Mouse (Mus musculus) kidney, postnatal 4 days (tissue): ENCODE results near the gene Rbm38.

ENCODE experiments used
- DNase-seq, 2 experiments: peaks; one replicate each; pipeline ENCODE4 v3.0.0; 2021; ENCODE audit warnings: mixed read lengths in 2 of 2

Gene Rbm38

DNA sequence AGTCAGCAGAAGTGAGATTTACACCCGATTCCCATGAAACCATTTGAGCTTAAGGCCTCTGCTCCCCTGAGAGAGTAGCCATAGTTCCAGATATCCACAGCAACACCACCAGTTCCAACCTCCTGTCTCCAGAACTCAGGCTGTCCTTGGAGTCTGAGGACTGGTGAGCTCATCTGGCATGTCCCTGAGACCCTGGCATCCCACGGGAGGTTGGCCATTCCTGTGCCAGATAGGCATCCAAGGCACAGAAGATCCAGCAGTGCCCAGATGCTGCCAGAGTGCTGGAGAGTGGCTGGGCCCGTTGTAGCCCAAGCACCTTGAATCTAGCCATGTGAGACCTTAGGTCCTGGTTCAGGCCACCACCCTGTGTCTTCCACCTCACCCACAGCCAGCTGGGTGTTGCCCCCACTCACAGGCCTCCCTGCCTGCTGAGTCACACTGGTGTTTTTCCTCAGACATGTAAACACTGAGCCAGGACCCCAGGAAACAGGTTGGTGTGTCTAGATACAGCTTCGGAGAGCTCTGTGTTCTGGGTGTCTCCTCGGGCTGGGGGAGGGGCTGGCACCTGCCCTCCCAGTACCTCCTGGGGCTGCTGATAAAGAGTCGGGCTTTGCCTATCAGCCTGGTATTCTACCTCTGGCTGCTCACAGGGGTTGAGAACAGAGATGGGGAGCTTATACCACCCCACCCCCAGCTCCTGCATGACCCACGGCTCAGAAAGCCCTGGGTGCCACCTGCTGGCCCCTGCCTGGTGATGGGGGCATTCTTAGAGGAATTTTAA is 17.7 kb downstream of the Rbm38 start:
- DNase-seq, result no peak

DNA sequence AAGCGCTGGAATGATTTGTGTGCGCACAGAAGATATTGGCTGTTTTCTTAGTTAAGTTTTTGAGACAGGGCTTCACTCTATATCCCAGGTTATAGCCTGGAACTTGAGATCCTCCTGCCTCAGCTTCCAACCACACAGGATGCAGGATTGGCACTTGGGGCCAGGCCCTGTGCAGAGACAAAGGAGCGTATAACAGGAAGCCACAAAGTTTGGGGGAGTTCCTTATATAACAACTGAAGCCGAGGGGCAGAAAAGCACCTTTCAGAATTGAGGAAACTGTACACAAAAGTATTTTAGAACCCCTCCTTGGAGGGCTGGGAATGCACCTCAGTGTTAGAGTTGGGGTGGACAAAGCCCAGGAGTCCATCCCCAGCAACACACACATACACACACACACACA is 18.7 kb downstream of the Rbm38 start:
- DNase-seq, result no peak

DNA sequence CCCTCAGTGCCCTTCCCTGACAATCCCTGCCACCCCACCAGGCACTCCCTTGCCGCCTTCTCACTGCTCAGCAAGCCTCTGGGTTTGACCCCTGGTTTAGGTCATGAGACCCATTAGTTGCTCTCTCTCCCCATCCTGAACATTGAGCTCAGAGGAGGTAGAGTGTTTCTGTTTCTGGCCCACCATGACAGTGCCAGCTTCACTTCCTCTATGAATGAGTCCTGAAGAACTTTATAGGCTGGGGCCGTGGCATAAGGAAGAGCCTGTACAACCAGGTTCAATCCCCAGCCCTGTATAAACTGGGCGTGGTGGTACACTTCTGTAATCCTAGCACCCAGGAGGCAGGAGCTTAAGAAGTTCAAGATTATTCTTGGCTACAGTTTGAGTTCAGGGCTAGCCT is 20.5 kb downstream of the Rbm38 start:
- DNase-seq, result no peak

DNA sequence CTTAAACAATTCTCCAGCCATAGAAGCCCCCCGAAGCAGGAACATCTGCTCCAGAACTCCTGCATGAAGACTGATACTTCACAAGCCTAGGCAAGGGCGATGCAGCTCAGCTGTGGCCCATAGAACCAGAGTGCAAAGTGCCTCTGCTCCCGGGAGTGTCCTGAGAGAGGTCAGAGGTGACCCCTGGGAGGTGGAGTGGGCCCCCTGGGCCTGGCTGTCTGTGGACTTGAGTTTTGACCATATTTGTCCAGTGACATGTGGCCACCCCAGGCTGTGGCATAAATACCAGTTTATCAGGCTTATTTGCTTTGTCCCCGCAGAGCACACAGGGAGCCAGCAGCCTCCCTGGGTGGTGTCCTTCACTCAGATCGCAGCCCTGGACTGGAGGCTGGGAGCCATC is 20.9 kb downstream of the Rbm38 start:
- no peak for DNase-seq

DNA sequence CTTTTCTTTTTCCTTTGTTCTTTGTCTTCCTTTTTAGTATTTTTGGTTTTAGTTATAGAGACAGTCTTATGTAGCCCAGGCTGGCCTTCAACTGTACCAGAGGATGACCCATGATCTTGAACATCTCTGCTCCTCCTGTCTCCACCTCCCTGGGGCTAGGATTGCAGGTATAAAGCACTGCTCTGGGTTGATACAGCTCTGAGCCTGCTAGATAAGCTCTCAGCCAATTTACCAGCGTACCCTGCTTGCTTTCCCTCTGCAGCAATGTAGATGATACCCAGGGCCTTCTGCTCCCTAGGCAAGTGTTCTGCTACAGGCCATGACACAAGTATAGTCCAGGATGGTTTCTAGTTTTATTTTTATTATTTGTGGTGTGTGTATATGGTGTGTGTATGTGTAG is 21.6 kb downstream of the Rbm38 start:
- DNase-seq, result no peak

DNA sequence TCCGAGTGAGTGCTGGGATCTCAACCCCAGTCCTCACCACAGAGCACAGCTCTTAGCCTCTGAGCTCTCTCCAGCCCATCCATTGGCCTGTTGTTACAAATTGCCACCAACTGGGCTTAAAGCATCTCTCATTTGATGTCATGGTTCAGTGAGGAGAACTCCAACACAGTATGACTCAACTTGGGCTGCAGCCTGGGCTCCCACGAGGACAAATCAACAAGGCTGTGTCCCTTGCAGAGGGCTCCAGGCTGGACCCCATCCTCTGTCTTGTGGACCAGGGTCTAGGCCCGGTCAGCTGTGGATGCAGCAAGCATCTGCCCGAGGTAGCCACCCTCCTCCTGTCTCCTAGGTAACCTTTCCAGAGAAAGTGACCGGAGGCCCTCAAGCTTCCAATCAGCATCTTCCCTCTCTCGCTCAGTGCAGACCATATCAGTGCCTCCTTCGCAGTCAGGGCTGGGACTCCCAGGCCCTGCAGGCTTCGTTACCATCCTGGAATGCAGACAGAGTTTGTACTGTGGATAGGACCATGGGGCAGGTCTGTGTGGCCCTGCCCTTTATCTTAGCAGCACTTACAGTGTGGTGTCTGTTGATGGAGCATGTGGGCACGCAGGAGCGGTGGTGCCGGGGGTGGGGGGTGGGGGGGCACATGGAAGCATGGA is 22.3 kb downstream of the Rbm38 start:
- peak in 1 of 2 experiments; percentile 49 for DNase-seq

DNA sequence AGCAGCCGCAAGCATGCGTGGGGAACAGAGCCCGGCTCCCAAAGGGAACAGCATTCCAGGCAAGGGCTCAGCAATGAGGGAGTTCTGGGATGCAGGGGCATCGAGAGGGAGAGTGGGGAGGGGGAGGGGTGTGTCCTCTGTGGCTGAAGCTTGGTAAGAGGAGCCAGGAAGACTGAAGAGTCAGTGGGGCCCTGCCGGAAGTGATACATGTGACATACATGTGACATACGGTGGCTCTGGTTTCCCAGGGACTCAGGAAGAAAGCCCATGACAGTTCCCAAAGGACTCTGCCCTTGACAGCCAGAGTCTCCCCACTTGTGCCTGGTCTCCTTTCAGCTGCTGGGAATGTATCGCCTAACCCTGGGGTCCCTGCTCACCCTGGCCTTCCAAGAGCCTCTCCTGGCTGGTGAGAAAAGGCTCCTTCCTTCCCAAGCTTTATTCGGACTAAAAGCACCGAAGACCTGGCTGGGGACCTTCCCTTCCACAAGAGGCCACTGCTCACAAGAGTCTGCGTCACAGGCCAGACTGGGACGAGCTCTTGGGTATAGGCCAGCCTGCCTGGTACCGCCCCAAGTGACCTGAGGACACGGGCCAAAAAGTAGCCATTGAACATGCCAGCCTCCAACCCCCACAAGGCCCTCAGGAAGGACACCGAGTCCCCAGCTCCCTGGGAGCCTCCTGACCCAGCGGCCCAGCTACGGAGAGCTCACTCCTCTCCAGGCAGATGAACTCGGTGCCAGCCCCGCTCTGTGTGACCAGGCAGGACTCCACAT is 24.1 kb downstream of the Rbm38 start:
- DNase-seq, result no peak

DNA sequence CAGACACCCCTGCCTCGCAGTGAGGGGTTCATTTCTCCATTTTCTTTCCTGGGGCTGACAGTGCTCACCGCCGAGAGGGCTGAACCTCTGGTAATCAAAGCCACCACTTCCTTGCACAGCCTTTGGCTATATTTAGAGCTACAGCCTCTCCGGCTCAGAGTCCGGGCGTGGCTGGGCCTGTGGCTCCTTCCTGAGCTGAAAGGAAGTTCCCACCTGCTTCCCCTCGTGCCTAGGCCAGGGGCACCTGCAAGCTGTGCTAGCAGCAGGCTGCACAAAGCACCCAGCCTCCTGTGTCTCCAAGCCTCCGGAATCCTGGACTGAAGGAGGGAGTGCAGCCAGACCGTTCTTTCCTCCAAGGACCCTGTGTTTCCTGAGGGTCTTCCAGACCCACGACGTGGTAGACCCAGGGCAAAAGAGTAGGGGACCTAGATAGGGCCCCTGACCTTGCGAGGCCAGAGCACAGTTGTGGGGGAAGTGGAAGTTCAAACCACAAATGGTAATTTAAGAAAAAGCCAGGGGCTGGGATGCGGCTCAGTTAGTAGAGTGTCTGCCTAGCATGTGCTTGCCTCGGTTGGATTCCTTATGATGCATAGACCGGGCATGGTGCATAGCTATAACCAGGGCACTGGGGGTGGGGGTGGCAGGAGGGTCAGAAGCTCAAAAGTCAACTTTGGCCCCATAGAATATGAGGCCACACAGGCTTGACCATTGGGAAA is 26.4 kb downstream of the Rbm38 start:
- DNase-seq, result peak; percentile 29 to 39

DNA sequence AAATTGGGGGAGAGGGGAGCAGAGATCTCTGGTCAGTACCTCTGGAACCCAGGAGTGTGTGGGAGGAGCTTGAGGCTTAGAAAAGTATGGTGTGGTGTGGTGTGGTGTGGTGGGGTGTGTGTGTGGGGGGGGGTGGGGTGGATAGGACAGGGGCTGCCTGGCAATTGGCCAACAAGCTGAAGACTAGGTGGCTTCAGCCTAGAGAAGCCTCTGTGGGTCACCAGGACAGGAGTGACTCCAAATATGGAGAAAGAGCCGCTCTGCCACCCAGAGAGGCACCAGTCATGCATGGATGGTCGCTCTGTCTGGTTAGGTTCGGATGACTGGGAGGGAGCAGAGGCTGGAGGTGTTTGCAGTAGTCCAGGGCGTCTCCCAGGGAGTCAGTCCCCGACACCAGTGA is 27.2 kb downstream of the Rbm38 start:
- DNase-seq, result peak; percentile 40 to 61

DNA sequence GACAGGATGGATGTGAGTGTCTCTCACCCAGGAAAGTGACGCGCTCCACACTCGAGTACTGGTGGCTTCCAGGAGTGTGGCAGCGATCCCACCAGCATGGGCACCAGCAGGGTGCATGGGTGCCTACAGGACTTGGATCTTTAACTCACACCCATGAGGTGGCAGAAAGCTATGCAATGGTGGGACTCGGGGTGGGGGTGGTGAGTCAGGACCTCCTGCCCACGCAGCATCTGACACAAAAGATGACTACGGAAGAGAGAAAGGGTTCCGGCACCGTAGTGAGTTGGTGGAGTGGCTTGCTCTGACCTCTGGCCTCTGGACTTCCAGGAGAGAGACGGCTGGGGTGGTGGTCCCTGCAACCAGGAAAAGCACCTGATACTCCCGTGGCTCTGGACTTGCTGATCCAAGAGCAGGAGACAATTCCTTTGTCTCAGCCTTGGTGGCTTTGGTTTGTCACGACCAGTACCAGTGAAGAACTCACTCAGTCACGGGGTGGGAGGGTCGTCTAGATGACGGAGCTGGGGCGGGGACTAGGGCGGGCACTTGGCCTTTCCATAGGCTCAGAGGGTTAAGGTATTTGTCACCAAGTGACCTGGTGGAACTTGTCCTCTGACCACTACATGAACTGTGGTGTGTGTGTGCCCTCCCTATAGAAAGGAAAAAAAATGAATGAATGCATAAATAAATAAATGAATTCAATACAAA is 27.9 kb downstream of the Rbm38 start:
- no peak for DNase-seq

DNA sequence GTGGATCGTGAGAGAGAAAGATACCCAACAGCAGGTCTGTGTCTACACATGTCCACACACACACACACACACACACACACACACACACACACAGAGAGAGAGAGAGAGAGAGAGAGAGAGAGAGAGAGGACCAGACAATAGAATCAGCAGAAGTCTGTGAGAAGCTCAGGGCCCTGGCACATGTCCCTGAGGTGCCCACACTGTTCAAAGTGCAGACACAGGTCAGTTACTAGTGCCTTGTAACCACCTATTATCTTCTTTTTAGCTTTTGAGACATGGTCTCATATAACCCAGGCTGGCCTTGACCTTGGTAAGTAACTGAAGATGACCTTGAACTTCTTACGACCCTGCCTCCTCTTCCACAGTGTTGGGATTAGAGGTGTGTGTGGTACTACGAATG is 28.9 kb downstream of the Rbm38 start:
- DNase-seq, result no peak

DNA sequence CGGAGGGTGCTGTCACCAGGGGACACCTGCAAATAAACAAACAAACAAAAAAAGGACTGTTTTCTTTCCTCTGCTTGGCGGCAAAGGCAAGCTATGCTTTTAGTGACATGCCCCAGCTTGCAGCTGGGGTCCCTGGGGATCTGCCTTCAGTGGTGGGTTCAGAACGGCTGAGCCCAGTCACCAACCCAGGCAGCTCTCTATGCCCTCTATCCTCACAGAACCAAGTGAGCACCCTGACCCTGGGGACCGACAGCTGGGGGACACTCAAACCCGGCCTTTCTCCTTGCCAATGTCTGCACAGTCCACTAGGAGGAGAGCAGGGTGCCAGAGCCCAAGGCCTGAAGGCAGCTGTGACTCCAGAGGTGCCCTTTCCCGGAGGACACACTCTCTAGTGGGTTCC is 29.5 kb downstream of the Rbm38 start:
- no peak for DNase-seq

DNA sequence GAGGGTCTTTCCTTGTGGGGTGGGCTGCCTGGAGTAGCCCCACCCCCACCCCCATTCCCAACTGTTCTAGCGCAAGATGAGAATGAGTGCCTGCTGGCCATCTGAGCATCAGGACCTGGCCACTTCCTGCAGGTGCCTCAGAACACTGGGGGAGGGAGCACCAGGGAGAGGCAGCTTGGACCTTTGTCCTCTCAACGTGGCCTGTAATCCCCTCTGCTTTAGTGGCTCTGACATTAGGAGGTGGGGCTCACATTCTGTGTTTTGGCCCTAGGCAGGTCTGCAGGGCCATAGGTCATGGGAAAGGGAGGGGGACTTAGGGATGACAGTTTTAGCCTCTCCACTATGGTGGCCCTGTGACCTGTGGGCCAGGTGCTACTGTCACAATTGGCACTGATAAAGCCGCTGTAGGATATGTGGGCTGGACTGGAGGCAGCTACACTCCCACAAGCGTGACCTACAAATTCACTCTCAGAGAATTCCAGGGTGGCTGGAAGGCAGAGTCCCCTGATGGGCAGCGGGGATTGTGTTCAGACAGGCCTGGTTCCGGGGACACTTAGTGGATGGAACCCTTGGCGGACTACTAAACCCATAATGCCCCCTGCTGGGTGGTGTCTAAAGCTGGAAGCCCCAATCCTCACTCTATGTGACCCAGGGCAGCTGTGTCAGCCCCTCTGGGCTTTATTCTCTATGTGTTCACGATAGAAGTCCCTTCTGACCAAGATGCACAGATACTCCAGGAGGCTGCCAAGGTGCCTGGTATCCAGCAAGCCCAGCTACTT is 30.5 kb downstream of the Rbm38 start:
- peak in 1 of 2 experiments; percentile 4 for DNase-seq

DNA sequence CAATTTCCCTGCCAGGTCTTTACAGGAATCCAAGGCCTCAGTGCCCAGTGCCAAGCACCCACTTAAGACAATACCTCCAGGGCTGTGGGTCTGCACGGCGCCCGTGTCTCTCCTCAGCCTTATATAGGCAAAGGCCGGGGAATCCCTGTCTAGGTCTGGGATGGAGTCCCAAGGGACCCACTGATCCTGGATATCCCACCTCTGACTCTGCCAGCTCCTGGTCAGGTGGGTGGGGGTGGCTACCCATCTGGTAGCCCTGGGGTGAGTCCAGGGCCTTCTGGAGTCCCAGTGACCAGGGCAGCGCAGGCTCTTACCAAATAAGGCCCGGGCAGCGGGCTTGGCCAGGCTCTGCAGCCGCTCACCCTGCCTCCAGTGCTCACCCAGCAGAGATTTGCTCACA is 32.6 kb downstream of the Rbm38 start:
- DNase-seq, result no peak

DNA sequence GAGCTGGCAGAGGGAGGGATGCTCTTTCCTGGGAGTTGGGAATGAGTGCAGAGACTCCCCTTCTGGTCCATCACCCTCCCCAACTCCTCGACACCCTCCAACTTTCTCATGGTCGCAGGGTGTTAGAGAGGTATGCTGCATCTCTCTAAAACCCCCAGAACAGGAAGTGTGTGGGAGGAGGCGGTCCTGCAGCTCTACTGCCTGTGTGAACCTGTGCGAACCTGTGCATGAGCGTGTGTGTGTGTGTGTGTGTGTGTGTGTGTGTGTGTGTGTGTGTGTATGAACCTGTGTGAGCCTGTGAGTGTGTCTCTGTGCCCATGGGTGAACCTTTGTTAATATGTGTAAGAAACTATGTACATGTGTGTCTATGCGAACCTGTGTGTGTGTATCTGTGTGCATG is 33.5 kb downstream of the Rbm38 start:
- DNase-seq, result peak in 1 of 2 experiments; percentile 0

DNA sequence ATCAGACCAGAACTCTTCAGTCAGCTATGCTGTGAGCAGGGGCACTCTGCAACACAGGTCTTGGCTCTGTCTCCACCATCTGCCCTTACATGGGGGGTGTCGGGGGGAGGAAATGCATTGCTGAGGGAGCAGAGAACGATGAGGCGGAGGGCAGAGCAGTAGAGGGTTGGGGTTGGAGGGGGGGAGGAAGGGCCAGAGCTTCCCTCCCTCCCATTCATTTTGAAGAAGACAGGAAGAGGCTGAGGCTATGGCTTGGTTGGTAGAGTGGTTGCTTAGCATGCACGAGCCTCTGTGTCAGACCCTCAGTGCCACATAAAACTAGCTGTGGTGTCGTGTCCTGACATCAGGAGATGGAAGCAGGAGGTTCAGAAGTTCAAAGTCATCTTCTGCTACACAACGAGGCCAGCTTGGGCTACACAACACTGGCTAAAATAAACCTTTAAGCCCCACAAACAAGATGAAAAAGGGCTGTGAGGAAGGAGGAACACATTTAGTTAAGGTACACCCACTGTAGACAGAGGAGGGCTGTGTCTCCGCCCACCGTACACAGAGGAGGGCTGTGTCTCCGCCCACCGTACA is 36.1 kb downstream of the Rbm38 start:
- peak in 1 of 2 experiments; percentile 0 for DNase-seq

DNA sequence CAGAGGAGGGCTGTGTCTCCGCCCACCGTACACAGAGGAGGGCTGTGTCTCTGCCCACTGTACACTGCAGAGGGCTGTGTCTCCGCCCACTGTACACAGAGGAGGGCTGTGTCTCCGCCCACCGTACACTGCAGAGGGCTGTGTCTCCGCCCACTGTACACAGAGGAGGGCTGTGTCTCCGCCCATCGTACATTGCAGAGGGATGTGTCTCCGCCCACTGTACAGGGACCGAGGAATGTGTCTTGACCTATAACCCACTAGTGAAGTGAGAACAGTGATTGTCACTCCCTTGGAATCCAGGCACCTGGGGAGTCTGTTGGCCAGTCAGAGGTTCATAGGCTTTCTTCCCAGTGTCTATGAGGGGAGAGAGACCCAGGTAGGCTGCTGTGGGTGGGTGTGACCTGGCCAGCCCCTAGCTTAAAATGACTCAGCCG is 36.6 kb downstream of the Rbm38 start:
- peak in 1 of 2 experiments; percentile 3 for DNase-seq

DNA sequence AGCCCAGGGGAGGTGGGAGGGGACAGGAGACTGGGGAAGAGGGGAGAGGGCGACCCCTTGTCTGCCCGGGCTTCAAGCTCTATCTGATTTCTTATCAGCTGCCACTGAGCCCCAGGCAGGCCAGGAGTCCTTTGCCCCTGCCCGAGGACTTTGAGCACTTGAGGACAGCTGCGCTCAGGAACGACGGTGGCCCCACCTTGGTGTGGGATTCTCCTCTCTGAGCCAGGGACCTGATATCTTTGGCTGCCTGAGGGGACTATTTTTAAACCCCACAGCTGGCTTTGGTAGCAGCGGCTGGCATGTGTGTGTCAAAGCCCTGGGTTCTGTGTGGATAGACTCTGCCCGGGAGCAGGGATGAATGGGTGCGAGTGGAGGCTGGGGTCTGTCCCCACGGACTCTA is 37.3 kb downstream of the Rbm38 start:
- DNase-seq, result peak in 1 of 2 experiments; percentile 1

DNA sequence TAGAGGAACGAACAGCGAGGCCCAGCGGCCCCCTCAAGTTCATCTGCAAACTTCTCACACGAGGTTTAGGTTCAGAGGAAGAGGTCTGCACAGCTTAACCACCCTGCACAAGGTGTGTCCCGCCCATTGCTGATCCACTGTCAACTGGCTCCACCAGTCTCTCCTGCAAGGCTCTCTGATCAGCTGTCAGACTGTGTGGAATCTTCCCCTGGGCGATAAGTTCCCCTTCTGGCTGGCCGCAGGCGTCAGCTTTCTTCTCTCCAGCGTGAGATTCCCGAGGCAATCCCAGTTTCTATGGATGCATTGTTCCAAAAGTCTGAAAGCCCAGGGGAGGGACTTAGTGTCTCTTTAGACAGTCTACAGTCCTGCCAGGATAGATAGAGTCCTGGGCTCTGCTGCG is 38.0 kb downstream of the Rbm38 start:
- DNase-seq, result peak in 1 of 2 experiments; percentile 0

DNA sequence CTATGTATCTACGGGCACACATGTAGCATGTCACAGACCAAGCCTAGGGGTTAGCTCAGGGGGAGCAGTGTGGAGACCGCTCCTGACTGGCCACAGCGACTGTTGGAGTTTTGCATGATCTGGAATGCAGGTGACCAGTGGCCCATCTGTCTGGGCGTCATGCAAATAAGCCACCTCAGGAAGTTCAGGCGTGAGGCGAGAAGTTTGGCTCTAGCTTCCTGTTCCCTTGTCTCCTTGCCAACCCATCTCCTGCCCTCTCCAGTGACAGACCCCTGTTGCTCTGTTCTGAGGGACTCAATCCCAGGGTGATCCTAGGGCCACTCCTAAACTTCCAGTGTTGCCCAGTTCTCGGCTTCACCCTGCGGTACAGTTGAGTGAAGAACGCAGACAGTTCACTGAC is 40.2 kb downstream of the Rbm38 start:
- DNase-seq, result peak in 1 of 2 experiments; percentile 1
